Mouse (Mus musculus): ENCODE results near the gene Pfn4.
A peak's percentile ranks its signal among the peaks of the same experiment; 100 is the strongest.
"Not testable (repeated sequence)": the region's sequence is repeated elsewhere in the genome, so short reads cannot be mapped to it uniquely, and the experiment has no call there.

Gene Pfn4

DNA sequence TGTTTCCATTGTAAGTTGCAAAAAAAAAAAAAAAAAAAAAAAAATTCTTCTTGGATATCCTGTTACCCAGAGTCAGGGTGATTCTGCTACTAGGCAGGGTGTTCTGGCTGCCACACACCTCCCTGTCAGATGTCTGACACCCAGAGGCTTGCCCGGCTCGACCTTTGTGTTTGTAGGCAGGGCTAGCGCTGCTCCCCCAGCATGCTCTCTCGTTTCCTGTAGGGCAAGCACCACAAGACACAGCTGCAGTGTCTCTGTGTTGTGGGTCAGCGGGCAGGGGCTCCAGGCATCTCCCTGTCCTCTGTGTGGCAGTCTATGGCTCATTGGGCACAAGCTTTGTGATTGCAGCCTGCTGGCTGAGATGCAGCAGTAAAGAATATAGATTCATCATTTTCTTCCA lies 14.8 kb downstream of the Pfn4 start:
- DNase-seq (ENCODE audit: extremely low read depth, insufficient read length, low spot score), result no peak

- no peak for DNase-seq (ENCODE audit: extremely low read depth, insufficient read length, low spot score)
These were observed 15.6 kb downstream of the Pfn4 start for GRCm38 (mm10) chr12:4784466-4784865.

DNA sequence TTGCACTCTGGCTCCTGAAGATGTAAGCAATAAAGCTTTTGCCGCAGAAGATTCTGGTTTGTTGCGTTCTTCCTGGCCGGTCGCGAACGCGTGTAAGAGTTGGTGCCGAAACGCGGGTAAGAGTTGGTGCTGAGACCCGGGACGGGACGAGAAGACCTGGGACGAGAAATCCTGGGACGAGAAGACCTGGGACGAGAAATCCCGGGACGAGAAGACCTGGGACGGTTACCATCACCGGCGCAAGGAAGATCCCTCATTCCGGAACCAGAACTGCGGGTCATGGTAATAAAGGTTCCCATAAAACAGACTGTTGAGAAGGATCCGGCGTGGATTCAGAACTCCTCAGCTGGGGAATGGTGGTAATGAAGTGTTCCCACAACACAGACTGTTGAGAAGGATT lies 19.3 kb downstream of the Pfn4 start:
- not testable (repeated sequence) for DNase-seq (ENCODE audit: extremely low read depth, insufficient read length, low spot score)

- peak; percentile 8 for DNase-seq (ENCODE audit: extremely low read depth, insufficient read length, low spot score)
These were observed 24.9 kb downstream of the Pfn4 start for GRCm38 (mm10) chr12:4793718-4794117.

DNA sequence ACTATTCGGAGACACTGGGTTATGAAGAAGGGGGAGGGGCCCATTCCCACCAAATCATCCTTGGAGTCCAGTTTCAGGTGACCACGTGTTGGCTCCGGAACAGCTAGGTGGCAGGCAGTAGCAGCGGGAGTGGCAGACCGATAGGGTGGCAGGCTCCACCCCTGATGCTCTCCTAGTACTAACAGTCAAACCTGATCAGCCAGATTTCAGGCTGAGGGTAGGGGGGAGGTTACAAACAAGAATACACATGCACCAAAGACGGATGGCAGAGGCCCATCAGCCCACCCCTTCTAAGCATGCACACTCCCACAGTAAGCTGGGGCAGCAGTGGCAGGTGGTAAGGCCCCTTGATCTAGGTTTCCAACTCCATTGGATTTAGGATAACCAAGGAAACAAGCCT lies 28.6 kb downstream of the Pfn4 start:
- DNase-seq (ENCODE audit: extremely low read depth, insufficient read length, low spot score), result not testable (repeated sequence)

DNA sequence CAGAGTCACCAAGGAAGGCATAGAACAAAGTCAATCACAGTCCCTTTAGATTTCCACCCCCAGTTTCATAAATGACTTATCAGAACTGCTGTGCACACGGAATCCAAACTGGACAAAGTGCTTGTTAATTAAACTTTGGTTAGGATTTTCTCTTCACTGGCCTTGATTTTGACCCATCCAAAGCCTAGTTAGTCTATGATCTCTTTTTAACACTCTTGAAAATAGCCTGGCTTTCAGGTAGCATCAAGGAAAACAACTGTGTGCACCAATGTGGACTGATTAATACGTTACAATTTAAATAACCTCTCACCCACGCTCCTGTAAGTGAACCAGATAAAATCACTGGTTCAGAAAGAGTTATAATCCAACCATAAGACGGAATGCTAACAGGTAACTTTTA lies 42.2 kb downstream of the Pfn4 start:
- DNase-seq (ENCODE audit: extremely low read depth, insufficient read length, low spot score), result no peak

GRCm38 (mm10) chr12:4811705-4812104 lies 42.9 kb downstream of the Pfn4 start:
- DNase-seq (ENCODE audit: extremely low read depth, insufficient read length, low spot score), result no peak

DNA sequence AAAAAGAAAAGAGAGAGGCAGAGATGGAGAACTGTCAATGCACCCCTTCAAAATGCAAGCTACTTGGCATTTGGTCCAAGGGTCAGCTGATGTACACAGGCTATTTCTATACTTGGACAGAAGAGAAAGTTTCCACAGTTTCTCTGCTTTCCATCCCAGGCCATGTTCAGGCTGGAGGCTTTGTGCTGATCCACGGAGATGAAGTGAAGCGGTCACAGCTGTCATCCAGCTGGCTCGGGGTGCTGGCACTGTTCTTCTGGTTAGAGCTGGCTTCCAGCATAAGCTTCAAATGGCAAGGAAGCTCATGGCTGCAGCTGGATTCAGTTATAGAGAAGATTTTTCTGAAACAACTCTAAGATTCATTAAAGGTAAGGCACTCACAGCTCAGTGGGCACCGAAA lies 44.8 kb downstream of the Pfn4 start:
- DNase-seq (ENCODE audit: extremely low read depth, insufficient read length, low spot score), result no peak

DNA sequence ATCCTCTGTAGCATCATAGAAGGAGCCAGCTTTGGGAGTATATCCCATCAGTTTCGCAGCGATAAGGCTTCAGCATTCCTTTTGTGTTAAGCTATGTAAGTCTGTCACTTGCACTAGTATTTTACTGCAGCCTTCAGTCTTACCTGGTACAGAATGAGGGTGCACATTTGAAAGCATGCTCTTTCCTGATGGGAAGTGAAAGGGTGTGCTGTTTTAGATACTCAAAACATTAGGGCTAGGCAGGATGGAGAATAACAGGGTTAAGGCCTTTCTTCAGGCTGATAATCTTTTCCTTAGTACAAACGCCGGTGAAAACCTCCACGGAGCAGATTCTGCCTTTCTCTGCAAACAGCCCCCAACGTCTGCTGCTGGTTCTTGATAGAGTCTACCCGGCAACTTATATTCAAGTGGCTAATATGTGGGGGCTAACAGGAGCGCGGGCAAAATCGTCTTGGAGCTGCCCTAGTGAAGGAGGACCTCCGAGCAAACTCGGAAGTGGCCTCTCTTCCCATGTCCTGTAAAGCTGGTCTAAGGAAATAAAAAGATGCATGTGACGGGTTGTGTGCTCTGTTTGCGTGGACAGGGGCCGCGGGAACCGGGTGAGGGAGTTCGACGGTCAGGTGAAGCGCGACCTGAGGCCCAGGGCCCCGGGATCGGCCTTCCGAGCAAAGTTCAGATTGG lies 48.0 kb downstream of the Pfn4 start:
- DNase-seq (ENCODE audit: extremely low read depth, insufficient read length, low spot score), result no peak

DNA sequence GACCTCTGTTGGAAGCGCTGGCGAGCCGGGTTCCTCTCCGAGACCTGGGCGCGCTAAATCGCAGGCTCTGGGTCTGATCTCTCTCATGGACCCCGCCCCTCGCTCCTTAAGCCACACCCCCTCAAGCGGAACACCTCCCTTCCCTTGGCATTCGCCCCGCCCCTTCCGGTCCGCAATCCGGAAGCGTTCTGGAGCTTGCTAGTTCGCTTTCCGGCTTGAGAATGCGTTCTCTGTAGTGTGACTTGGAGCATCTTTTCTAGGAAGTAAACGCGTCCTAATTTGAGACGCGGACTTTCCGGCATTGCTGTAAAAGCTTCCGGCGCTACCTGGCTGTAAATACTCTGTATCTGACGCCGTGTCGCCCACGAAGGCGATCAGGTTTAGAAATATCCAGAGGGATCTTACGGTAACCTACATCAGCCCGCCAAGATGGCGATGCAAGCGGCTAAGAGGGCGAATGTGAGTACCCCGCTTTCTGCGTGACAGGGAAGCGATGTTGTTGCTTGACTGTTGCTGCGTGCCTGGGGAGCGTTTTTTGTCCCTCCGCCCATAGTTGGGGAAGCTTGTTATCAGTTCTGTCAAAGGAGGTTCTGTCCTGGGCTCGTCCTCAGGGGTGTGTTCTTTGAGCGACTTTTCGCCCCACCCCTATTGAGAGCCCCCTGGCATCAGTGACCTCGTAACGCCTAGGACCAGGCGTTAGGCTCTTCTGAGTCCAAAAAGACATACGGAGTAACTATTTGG lies 48.7 kb downstream of the Pfn4 start, which contains the start of gene Sf3b6:
TSS of gene Sf3b6 (plus strand) at position 184 of the 741 bp plus-strand sequence.
- peak; percentile 94 for DNase-seq (ENCODE audit: extremely low read depth, insufficient read length, low spot score)

DNA sequence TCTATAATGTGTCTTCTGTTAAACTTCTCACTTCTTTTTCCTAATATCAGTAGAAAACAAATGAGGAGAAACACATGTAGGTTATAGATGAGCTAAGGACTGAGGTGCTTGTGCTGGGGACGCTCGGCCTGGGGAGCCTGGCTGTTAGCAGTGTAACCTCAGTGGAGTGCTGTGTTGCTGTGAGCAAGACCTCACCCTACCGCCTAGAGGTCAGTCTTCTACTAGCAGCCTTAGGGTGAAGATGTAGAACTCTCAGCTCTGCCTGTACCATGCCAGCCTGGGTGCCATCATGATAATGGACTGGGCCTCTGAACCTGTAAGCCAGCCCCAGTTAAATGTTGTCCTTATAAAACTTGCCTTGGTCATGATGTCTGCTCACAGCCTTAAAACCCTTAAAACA lies 58.4 kb downstream of the Pfn4 start:
- DNase-seq (ENCODE audit: extremely low read depth, insufficient read length, low spot score), result no peak

All from 3134 (cell line).